Comparison of ENCODE assay signal across 12 mouse cellular contexts in genomic region chr8:72024886-72025285, GRCm38 (mm10). TPM values are rescaled to one million over a fixed set of nuclear protein-coding genes. Genes with fewer than 3 reads are reported as not detected.
A peak's percentile ranks its signal among the peaks of the same experiment; 100 is the strongest.
DNase-seq lines count a peak whose midpoint lies in the region.
"Had no signal": no experiment of that assay in that cellular context is flagged by ENCODE, and none has a peak within 500 bp of the region (broad histone marks: within the 10 kb centered on the region; RNA-seq: fewer than 3 reads in every experiment).

No protein-coding gene starts in this region.

- peak; percentile 24 for DNase-seq in cerebellum, adult 11 months
- DNase-seq in frontal cortex, postnatal 36 days (ENCODE audit: low spot score in 2 of 2): peak; percentile 19 to 48
- peak; percentile 69 for DNase-seq in heart, postnatal 4 days
- peak; percentile 22 for DNase-seq in layer of hippocampus, adult 9-11 months
- peak; percentile 73 for DNase-seq in lung, postnatal 10 days
- DNase-seq in right cerebral cortex, postnatal 14 days: peak; percentile 38
- peak; percentile 43 for DNase-seq in urinary bladder, postnatal 14 days (ENCODE audit: low spot score)

RNA-seq across cellular contexts. Expression of gene Cyp4f18, which starts 15.5 kb away (rescaled TPM):
- under 1 TPM; 0.21 to 0.38 TPM for total RNA-seq in heart, postnatal 4 days (2021)
- total RNA-seq: layer of hippocampus, postnatal 36 days; midbrain, postnatal 0 days had no signal

RNA-seq across cellular contexts. Expression of gene Olfr372, which starts 16.1 kb away (rescaled TPM):
- not detected for total RNA-seq in heart, postnatal 4 days (2021)
- total RNA-seq: adrenal gland, postnatal 14 days; gastrocnemius, postnatal 14 days; heart, postnatal 25 days; layer of hippocampus, postnatal 36 days; midbrain, postnatal 0 days had no signal

RNA-seq across cellular contexts. Expression of gene Olfr373, which starts 58.1 kb away (rescaled TPM):
- total RNA-seq in heart, postnatal 4 days (2021): not detected
- total RNA-seq: adrenal gland, postnatal 14 days; gastrocnemius, postnatal 14 days; heart, postnatal 25 days; layer of hippocampus, postnatal 36 days; midbrain, postnatal 0 days had no signal

Comparison
In these comparisons a context has a peak if more than half of its experiments do, and no peak if none do; other contexts are left out.
1. Peak in every context shown above with its lines: DNase-seq.
2. DNase-seq: peak in every context shown above with its lines; median percentile 73 in lung, postnatal 10 days; 69 in heart, postnatal 4 days; 43 in urinary bladder, postnatal 14 days; 38 in right cerebral cortex, postnatal 14 days; 34 in frontal cortex, postnatal 36 days; 24 in cerebellum, adult 11 months; 22 in layer of hippocampus, adult 9-11 months.